Mouse (Mus musculus) naive thymus-derived CD4-positive, alpha-beta T cell, adult 2 months (primary cell): ENCODE results near the gene Cubn.

ENCODE experiments used
- DNase-seq: peaks from one replicate; pipeline ENCODE4 v3.0.0-alpha.2; 2011; ENCODE audit warnings: low read depth

Cubn gene

DNA sequence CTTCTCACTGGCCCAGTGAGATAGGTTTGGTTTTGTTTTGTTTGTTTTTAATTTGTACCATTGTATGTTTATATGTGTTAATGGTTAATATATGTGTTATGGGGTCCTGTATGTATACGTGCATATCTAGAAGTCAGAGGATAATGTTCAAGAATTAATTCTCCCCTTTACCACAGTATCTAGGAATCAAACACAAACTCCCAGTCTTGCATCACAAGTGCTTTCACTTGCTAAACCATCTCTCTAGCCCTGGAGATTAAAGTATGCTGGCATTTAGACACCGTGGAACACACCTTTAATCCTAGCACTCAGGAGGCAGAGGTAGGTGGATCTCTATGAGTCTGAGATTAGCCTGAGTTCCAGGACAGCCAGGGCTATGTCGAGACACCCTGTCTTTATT lies 83.3 kb downstream of the Cubn start:
- DNase-seq = no peak

DNA sequence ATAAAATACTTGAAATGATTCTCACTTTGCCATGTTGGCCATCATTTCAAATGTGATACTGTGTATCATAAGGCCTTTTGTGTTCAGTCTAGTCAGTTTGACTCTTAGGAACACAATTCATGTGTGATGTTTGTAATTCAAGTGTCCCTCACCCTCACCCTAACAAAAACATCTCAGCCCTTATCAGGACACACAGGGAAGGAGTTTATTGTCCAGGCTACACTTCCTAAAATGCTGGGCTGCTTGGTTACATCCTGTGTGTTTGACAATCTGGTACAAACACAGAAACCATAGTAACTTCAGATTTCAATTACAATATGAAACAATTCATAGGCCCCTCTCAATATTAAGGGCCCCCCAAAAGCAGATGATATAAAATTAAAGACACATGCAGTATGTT lies 83.9 kb downstream of the Cubn start:
- no peak for DNase-seq

DNA sequence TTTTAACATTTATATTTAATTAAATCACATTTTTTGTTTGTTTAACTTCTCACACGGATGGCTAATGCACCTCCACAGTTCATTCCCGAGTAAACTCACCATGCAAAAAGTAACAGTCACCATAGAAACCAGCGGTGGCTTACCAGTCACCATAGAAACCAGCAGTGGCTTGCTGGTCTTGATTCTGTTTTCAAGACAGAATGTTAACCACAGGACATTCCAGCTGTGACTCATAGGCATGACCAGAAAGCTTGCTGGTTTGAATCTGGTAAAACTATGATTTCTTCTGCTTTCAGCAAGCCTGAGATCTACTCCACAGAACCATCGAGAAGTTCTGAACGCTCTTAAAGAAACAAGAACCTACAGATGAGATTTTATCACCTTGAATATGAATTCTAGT lies 84.3 kb downstream of the Cubn start:
- peak; percentile 57 for DNase-seq

DNA sequence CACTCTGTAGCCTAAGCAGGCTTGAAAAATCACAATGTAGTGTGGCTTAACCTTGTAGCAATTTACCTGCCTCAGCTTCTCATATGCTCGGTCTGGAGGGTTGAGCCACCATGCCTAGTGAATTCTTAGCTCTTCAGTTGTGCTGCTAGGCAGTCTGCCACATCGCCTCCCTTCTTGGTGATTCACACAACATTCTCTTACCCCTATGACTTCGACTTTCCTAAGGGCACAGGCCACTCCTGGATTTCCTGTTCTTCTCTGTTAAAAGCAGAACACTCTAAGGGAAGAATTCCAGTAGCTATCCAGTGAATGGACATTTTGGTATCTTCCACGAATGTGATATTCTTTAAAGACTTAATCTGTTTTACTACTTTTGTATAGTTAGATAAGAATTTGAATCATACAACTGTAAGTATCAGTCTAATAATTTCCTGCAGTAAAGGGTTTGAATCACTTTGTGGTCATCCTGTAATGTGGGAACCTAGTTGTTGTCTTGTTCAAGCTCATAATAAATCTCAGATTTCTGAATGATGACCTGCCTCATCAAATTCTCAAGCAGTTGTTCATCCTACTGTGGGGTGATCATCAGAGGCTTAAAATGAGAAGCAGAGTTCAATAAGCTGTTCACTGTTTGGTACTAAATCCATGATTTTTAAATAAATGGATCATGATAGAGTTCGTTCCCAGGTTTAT lies 86.5 kb downstream of the Cubn start:
- DNase-seq = no peak

DNA sequence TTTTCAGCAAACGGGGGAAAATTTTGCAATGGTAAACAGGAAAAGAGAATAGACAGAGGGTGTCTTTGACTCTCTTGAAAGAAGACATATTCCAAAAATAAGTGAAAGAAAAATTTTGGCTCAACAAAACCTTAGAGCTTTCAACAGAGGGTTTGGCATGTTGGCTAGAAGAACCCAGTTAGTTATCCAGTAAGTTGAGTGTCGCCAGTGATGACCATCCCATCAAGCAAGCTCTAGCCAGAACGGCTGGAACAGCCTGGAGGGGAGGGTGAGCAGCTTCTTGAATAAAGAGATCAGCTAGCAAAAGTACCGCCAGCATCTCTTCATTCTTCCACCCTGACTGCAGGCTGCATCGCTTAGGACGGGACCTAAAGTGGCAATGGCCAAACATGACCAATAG lies 90.8 kb downstream of the Cubn start:
- DNase-seq = no peak

DNA sequence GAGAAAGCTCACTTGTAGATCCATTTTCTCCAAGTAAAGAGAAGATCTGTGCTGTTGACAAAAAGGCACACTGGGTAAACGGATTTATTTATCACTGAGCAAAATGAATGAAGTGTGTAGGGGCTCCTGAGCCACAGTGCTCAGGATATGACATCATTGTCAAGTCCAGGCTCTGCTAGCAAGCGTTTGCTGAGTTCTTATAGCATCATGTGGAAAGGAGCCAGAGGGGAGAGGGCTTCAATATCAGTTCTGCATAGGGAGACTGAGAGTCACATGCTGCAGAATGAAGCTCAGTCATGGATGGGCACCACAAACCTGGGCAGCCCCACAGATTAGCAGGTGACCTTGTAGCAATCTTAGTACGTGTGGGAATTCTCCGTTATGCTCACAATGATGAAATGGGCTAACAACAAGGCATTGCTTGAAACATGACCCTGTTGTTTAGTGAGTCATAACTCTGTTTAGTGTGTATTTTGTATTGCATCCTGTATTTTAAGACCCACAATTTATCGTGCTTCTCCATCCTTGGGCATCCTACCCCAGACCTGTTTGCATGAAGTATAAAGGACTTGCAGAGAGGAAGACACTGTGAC lies 92.0 kb downstream of the Cubn start:
- no peak for DNase-seq

DNA sequence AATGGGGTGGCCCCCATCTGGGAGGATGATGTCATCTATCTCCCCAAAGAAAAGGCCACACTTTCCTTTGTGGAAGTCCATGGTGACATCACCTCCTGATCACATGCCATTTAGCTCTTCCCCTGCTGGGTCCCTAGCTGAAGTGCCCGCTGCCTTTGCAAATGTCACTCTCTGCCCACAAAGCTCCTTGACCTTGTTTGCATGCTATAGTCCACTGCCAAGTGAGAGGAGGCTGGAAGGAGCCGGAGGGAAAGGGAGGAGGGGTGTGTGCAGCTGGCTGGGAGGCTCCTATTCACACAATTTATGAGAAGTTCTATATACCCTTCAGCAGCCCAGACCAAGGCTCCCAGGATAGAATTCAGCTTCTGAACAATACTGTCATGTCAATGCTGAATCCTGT lies 92.7 kb downstream of the Cubn start:
- DNase-seq = no peak

DNA sequence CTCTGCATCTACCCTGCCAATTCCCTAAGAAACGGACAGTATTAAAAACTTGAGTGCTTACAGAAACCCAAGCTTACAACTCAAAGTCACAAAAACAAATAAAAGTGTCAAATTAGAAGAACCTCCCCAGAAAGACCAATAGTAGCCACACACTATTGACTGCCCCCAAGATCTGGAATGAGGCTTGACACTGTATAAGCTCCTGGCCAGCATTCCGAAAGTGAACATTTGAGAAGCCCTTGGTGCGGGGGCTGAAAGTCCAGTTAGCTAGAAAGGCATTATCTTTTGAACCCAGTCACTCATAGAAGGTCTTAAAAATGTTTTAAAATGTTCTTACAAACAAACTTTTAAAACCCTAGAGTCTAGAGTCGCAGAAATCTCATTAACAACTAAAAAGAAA lies 93.1 kb downstream of the Cubn start:
- no peak for DNase-seq

DNA sequence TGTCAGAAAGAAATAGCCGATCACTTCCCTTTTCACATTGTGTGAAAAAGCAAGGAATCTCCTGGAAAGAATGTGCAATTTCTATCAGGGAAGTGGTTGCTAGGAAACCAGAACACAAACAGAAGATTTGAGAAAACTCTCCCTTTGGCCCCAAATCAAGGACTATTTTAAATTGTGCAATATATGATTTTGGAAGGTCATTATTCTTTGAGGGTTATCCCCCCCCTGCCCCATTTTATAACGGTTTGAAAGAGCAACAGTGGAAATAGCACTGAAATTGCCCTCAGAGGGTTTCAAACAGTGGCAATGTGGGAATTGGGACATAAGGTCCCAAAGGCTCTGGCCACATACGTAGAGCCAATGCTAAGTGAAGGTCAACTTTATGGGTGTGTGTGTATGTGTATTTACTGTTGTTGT lies 95.5 kb downstream of the Cubn start:
- DNase-seq = no peak

DNA sequence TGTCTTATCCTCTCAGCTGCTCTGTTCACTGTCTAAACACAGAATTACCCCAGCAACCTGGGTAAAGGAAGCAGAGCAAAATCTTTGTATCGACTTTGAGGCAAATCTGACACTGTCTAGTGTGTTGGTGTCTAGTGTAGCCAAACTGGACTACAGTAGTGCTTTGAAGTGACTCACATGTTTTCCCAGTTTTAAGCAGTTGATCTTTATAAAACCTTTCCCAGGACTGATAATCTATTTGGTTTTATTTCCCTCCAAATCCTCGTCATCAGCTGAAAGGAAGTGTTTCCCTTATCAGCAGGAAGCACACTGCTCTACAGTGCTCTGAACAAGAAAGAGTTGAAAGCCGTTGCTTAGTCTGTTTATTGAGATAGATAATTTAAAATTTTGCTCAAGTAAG lies 100.6 kb downstream of the Cubn start:
- peak; percentile 47 for DNase-seq

DNA sequence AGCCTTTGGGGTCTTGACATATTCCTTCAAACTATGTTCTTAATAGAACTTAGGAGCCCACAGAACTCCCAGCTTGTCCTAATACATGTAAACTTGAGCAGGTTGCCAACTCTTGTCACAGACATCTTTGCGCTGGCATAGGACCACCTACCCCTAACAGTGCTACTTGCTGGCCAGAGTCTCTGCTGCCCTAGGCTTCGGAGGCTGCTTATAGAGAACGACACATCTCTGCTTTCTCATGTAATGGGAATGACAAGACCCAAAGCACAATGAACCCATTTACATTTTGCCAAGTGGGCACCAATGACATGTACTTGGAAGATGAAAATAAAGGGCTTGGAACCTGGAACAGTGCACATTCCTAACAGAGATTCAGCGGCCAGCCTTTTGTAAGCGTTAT lies 105.0 kb downstream of the Cubn start:
- DNase-seq = no peak

DNA sequence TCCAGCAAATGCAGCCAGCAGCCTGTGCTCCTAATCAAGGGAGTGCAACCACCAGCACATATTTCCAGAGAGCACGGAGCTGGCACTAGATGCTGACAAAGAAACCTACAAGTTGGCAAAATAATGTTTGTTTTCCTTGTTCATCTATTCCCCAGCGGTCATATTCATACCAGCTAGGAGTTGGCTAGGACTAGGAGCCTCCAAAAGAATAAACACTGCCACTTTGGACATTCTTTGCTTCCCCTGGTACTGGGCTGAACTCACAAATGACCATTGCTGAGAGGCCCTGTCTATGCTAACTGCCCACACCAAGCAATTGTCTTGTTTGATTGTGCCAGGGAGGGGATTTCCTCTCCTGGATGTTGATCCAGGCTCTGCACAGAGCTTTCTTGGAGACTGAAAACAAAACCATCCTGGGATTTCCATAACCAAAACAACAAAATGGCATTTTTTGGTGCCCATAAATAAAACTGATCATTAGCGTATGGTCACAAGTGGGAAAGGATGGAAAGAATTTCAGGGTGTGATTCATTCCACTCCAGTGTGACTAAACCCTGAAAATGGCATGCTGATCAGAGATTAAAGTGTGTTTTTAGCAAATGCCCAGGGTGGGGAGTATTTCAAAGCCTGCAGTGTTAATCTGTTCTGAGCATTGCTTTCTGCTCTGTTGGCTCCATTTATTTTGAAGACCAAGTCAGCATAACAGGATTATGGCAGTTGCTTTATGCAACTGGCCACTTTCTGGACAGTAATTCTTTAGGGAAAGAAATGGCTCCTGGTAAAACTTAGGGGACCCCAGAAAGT lies 105.9 kb downstream of the Cubn start:
- no peak for DNase-seq

DNA sequence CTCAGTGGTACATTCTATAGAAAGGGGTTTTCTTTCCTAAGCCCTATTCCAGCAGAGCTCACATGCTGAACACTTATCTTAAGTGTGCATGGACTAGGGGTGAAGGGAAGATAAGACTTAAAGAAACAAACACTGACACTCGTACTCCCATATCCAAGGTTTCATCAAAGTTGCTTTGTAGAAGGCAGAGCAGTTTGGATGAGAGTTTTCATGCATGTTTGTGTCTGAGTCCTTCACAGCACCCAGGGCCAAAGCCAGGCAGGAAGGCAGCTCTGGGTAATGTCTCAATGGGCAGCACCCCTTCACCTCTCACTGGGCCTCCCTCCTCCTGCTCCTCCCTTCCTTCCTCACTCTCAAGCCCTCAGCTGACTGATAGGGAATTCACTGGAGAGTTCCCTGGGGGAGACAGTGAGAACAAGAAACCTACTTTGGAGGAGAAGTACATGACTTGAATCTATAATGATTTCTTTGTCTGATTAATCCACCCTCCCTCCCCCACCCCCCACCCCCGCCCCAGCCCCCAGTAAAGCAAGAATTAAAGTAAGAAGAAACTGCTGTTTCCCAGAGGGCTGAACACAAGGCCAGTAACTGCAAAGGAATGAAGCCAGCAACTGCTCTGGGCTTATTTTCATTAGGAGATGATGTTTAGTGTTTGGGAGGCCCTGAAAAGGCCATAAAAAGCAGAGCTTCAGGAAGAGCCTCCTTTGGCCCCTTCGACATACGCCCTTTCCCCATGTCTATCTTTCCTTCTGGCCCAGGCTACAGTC lies 106.7 kb downstream of the Cubn start:
- DNase-seq = no peak

DNA sequence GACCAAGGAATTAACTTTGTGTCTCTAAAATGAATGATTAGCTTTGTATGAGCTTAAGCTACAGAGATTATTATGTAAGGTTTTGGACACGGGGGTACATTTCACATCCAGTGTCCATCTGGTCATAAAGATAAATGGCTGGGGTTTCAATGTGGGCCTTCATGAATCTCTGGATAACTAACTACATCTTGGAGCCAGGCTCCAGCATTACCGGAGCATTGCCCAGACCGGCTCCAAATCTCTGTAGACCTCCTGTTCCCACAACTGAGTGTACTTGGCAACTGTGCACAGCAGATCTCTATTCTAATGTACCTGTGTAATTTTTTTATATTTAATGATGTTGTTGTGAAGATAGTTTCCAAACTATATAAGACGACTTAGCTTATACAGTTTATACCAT lies 115.4 kb downstream of the Cubn start:
- DNase-seq = no peak

DNA sequence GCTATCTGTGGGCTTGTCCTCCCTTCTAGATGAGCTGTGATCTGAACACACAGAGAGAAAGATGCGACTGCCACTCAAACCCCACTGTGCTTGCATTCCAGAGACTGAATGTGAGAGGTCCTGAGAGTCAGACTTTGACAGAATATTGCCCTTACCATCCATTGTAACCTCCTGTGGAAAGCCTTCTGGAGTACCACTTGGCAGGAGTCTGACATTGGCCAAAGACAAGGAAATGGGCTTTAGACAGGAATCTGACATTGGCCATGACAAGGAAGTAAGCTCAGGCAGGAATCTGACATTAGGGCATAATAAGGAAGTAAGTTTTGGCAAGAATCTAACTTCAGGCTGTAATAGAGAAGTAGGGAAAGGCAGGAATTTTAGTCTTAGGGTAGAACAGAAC lies 118.3 kb downstream of the Cubn start:
- DNase-seq = no peak

DNA sequence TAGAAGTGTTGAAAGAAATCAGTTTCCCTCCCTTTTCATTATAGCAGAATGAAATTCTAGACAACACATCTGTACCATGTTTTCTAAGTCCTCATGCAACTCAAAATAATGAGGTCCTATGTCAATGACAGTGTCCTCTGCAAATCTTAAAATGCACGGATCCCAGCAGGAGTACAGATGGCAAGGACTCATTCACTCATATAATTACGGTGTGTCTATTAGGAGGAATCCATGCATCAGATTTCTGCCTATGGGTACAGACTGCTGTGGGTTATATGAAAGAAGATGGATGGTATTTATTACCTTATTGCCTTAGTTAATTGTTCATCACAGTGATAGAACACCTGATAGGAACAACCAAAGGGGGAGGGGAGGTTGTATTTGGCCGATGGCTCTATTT lies 118.8 kb downstream of the Cubn start:
- no peak for DNase-seq

DNA sequence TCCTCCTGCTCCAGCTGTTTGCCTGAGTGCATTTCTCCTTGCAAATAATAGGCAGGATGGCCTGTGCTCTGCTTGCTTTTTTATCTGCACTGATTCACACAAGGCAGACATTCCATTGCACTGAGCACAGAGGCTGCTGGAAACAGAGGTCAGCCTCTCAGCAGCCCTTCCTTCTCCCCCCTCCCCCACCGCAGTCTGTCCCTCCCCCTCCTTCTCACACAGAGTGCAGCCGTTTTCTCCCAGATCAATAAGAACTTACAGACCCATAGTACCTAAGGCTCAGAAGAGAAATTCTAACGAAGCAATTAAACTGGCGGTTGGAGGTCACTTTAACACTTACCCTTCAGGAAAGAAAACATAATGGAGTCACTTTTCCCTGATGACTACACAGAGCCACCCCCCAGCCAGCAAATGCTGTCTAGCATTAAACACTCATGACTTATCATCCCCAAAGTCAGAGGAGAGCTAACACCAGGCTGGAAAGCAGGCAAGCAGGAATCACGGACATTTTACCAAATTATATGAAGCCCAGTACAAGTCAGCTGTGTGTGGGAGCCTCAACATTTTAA lies 119.3 kb downstream of the Cubn start:
- DNase-seq = no peak

DNA sequence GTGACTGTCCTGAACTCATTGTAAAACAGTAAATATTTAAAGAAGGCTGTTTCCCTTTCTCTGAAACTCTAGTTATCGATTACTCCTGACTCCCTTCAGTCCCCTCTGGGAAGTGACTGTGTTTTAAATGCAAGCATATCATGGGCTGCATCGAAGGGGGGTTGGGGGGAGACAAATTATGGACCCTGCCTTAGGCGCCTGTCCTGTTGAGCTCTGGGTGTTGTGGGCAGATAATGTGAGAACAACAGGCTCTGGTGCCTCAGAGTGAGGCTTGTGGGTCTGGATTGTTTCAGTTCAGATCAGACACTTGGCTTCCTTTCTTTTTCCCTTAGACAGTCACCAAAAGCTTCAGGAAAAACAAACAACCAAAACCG lies 119.8 kb downstream of the Cubn start:
- DNase-seq = no peak

DNA sequence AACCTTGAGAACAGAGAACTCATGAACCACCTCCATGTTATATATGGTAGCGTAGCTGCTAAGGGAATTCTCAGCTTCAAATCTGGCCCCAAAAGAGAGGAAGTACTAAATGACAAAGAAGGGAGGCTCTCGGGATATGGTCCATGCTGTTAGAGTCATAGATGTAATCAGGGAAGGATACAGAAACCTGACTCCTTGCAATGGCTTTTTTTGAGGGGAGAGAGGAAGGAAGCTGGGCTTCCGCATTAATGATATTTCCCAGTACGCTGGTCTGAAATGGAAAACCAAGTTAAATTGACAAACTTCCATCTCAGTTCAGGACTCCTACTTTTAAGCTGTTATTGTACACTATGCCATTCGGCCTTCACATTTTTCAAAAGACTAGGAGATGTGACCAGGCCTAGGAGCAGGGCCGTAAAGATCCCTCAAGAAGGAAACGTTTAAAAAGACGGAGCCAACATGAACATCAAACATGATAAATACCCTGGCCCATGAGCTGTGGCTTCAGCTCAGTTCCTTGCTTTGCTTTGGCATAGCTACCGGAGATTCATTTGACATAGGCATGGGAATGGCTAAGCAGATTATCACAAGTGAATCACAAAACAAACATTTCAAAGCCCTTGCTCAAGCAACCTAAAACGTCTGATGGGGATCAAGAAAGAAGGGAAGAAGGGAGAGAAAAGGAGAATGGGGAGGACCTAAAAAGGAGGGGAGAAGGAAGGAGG lies 120.4 kb downstream of the Cubn start:
- DNase-seq = no peak

DNA sequence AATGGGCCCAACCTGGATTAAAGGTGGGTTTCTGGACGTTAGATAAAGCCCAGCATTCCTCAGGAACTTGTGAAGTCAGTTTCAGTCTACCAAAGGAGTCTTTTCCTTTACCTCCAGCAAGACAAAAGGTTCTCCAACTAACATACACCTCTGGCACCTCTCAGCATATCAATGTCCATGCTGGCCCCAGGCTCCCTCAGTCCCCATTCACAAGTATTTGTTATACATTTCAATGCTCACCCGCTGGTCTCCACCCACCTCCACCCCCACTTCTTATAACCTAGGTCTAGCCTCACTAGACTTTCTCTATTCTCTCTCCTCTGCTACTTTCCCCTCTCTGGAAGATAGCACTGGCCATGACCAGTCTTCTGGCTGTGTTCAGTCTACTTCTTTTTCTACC lies 121.1 kb downstream of the Cubn start:
- no peak for DNase-seq

DNA sequence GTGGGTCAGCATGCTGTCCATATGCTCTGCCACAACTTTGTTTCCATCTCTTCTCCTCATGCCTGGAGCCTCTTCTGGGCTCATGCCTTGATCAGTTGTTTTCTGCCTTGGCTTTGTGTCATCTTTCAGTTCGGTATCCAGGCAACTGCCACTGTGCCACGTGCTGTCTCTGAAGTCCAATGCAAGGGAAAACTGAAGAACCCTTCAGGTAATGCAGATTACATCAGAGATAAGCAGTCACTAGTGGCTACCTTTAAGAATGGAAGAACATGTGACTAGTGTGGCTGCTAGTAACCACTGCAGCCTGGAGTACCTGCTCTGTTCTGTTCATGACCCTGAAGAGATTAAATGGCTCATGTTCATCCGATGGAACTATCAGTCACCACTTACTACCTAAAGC lies 123.1 kb downstream of the Cubn start:
- no peak for DNase-seq
